Mouse (Mus musculus): ENCODE data around the gene Tnn. TPM values are rescaled to one million over a fixed set of nuclear protein-coding genes. Genes with fewer than 3 reads are reported as not detected.

Gene Tnn
- total RNA-seq (2012; rRNA removed), result 0.11 and 0.18 TPM in 2 replicates

- no peak for DNase-seq (ENCODE audit: low read depth, low spot score)
- in situ Hi-C loops (cut with MboI; ENCODE audit: low sequenced_read_pairs in 2 of 2, unreplicated experiment in 2 of 2), result no loop called here
- Histone ChIP-seq H3K36me3 (ENCODE audit: control insufficient read depth, insufficient read depth, low read length, poor library complexity, severe bottlenecking) (no peaks in the 10 kb centered on the region), H3K27ac (ENCODE audit: insufficient read depth, low read depth, low read length, poor library complexity, severe bottlenecking) (no peak within 1 kb of the TSS), H3K4me1 (ENCODE audit: control insufficient read depth in 2 of 2, insufficient read depth in 2 of 2, low read length in 2 of 2, poor library complexity in 1 of 2) (no peaks in the 10 kb centered on the region), H3K9me3 (ENCODE audit: control insufficient read depth, insufficient read depth, low read depth, low read length) (no peaks in the 10 kb centered on the region), H3K4me3 (ENCODE audit: insufficient read depth in 1 of 2, low read depth in 1 of 2, low read length in 2 of 2, poor library complexity in 1 of 2, severe bottlenecking in 1 of 2) (no peak within 1 kb of the TSS), H3K9ac (ENCODE audit: insufficient read depth, low read depth, low read length, poor library complexity, severe bottlenecking) (no peak within 1 kb of the TSS)
- TF ChIP-seq ZC3H11A (IDR thresholded peaks at IDR 0.05; ENCODE audit: borderline replicate concordance, low read depth, low read length), result no peak
- TF ChIP-seq HCFC1 (IDR thresholded peaks at IDR 0.05; ENCODE audit: borderline replicate concordance, insufficient read depth, low read length), result no peak
- no peak for TF ChIP-seq CHD2 (IDR thresholded peaks at IDR 0.05; ENCODE audit: low read depth, low read length)
- TF ChIP-seq ZNF384 (IDR thresholded peaks at IDR 0.05; ENCODE audit: low read depth, low read length), result no peak
- no peak for TF ChIP-seq MAFK (IDR thresholded peaks at IDR 0.05; ENCODE audit: insufficient read depth, low read depth, low read length)
Observed at GRCm38 (mm10) chr1:160153480-160153879, at the start of gene Tnn. Gene Tnn (minus strand): TSS chr1:160153580.

GRCm38 (mm10) chr1:160195337-160195663 is 41.9 kb upstream of the Tnn start:
- in situ Hi-C loops (cut with MboI; ENCODE audit: low sequenced_read_pairs in 2 of 2, unreplicated experiment in 2 of 2), result no loop called here

DNA sequence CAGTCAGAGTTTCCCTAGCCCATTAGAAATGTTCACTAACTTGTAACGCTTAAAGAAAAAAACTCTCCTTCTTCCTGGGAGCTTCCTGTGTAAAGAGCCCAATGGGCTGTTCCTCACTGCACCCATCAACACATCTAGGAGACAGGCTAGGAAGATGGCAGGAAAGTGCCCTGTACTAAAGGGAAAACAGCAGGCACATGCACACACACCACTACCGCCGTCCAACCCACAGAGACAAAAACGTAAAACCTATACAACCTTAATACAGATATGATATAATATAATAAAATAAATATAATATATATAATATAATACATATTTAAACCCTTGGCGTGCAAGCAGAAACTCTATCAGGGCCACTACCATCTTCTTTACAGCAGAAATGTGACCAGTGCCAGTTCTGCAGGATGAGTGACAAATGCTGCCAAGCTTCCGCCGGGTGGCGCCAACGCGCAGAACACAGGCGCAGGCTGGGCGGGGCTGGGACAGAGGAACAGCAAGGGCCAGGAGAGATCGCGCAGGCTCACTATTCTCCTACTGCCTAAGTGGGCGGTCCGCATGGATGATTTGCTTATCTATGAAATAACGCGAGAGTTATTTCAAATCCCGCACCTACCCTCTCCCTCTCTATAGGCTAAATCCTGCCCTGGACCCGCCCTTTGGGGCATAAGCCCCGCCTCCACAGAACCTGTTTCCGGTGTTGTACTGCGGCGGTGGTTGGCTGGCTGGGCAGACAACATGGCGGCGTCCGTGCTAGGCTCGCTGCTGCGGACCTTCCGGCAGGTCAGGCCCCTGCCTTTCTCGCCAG is 41.4 kb upstream of the Tnn start, which contains the start of gene Mrps14:
Gene Mrps14, plus strand, starts transcription at position 687 of the 808 bp plus-strand sequence.
- Histone ChIP-seq H3K36me3 (ENCODE audit: control insufficient read depth, insufficient read depth, low read length, poor library complexity, severe bottlenecking) (peaks cover 16% of the 10 kb centered on the region), H3K9me3 (ENCODE audit: control insufficient read depth, insufficient read depth, low read depth, low read length) (peaks cover 15% of the 10 kb centered on the region), H3K4me3 (ENCODE audit: insufficient read depth in 1 of 2, low read depth in 1 of 2, low read length in 2 of 2, poor library complexity in 1 of 2, severe bottlenecking in 1 of 2) (peak within 1 kb of the TSS; percentile 95 to 98), H3K4me1 (ENCODE audit: control insufficient read depth in 2 of 2, insufficient read depth in 2 of 2, low read length in 2 of 2, poor library complexity in 1 of 2) (peaks cover 0 to 2% of the 10 kb centered on the region in 2 experiments; a peak in 1 of 4 replicates), H3K9ac (ENCODE audit: insufficient read depth, low read depth, low read length, poor library complexity, severe bottlenecking) (peak within 1 kb of the TSS; percentile 99), H3K27ac (ENCODE audit: insufficient read depth, low read depth, low read length, poor library complexity, severe bottlenecking) (peak within 1 kb of the TSS; percentile 70; the same call in 1 of the 2 replicates)
- TF ChIP-seq ZNF384 (IDR thresholded peaks at IDR 0.05; ENCODE audit: low read depth, low read length) (no peak), ZC3H11A (IDR thresholded peaks at IDR 0.05; ENCODE audit: borderline replicate concordance, low read depth, low read length) (no peak), CHD2 (IDR thresholded peaks at IDR 0.05; ENCODE audit: low read depth, low read length) (peak; percentile 98), HCFC1 (IDR thresholded peaks at IDR 0.05; ENCODE audit: borderline replicate concordance, insufficient read depth, low read length) (no peak; the same call in 1 of the 2 replicates), MAFK (IDR thresholded peaks at IDR 0.05; ENCODE audit: insufficient read depth, low read depth, low read length) (no peak)
- DNase-seq (ENCODE audit: low read depth, low spot score), result peak; percentile 97
- in situ Hi-C loops (cut with MboI; ENCODE audit: low sequenced_read_pairs in 2 of 2, unreplicated experiment in 2 of 2), result no loop called here

More at GRCm38 (mm10) chr1:160195337-160195663, 41.9 kb upstream of the Tnn start:
- H3K4me1 ChIP-seq (ENCODE audit: control insufficient read depth in 2 of 2, insufficient read depth in 2 of 2, low read length in 2 of 2, poor library complexity in 1 of 2), result peaks cover 0 to 2% of the 10 kb centered on the region in 2 experiments; a peak in 1 of 4 replicates
- TF ChIP-seq HCFC1 (IDR thresholded peaks at IDR 0.05; ENCODE audit: borderline replicate concordance, insufficient read depth, low read length) (no peak), MAFK (IDR thresholded peaks at IDR 0.05; ENCODE audit: insufficient read depth, low read depth, low read length) (no peak), CHD2 (IDR thresholded peaks at IDR 0.05; ENCODE audit: low read depth, low read length) (no peak)
- H3K27ac ChIP-seq (ENCODE audit: insufficient read depth, low read depth, low read length, poor library complexity, severe bottlenecking), result peak overlapping the region; percentile 70; the same call in 1 of the 2 replicates
- peak overlapping the region; percentile 95 to 98 for H3K4me3 ChIP-seq (ENCODE audit: insufficient read depth in 1 of 2, low read depth in 1 of 2, low read length in 2 of 2, poor library complexity in 1 of 2, severe bottlenecking in 1 of 2)
- no peak for DNase-seq (ENCODE audit: low read depth, low spot score)
- H3K9ac ChIP-seq (ENCODE audit: insufficient read depth, low read depth, low read length, poor library complexity, severe bottlenecking), result peak overlapping the region; percentile 99
- H3K36me3 ChIP-seq (ENCODE audit: control insufficient read depth, insufficient read depth, low read length, poor library complexity, severe bottlenecking), result peaks cover 18% of the 10 kb centered on the region
- peaks cover 15% of the 10 kb centered on the region for H3K9me3 ChIP-seq (ENCODE audit: control insufficient read depth, insufficient read depth, low read depth, low read length)

DNA sequence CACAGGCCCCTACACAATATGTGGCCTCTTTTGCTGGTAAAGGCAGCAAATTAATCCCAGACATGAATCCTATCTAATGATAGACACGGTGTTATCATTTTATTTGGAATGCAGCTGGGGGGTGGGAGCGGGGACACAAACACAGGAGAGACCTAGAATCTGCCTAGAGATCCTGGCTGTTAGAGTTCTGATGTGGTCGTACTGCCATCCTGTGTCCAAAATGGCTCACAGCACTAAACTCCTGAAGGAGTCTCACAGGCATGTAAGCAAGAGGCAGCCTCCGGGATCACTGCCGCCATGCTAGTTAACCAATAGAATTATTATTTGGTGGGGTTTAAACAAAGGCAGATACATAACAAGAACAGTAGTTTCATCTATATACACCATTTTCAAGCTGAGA is 31.1 kb upstream of the Tnn start:
- no peaks in the 10 kb centered on the region for H3K36me3 ChIP-seq (ENCODE audit: control insufficient read depth, insufficient read depth, low read length, poor library complexity, severe bottlenecking)
- H3K4me3 ChIP-seq (ENCODE audit: insufficient read depth in 1 of 2, low read depth in 1 of 2, low read length in 2 of 2, poor library complexity in 1 of 2, severe bottlenecking in 1 of 2), result no peak overlapping the region
- no peak overlapping the region for H3K27ac ChIP-seq (ENCODE audit: insufficient read depth, low read depth, low read length, poor library complexity, severe bottlenecking)
- DNase-seq (ENCODE audit: low read depth, low spot score), result no peak
- TF ChIP-seq ZC3H11A (IDR thresholded peaks at IDR 0.05; ENCODE audit: borderline replicate concordance, low read depth, low read length) (no peak), MAFK (IDR thresholded peaks at IDR 0.05; ENCODE audit: insufficient read depth, low read depth, low read length) (no peak), CHD2 (IDR thresholded peaks at IDR 0.05; ENCODE audit: low read depth, low read length) (no peak), ZNF384 (IDR thresholded peaks at IDR 0.05; ENCODE audit: low read depth, low read length) (no peak), HCFC1 (IDR thresholded peaks at IDR 0.05; ENCODE audit: borderline replicate concordance, insufficient read depth, low read length) (no peak)
- H3K4me1 ChIP-seq (ENCODE audit: control insufficient read depth in 2 of 2, insufficient read depth in 2 of 2, low read length in 2 of 2, poor library complexity in 1 of 2), result no peaks in the 10 kb centered on the region
- no peaks in the 10 kb centered on the region for H3K9me3 ChIP-seq (ENCODE audit: control insufficient read depth, insufficient read depth, low read depth, low read length)
- in situ Hi-C loops (cut with MboI; ENCODE audit: low sequenced_read_pairs in 2 of 2, unreplicated experiment in 2 of 2), result no loop called here
- no peak overlapping the region for H3K9ac ChIP-seq (ENCODE audit: insufficient read depth, low read depth, low read length, poor library complexity, severe bottlenecking)
